In genomic region chr4:133195014-133195413, GRCm38 (mm10) we compare ENCODE assay signal across 37 mouse cellular contexts. TPM values are rescaled to one million over a fixed set of nuclear protein-coding genes. Genes with fewer than 3 reads are reported as not detected.
"Had no signal": no experiment of that assay in that cellular context is flagged by ENCODE, and none has a peak within 500 bp of the region (broad histone marks: within the 10 kb centered on the region; RNA-seq: fewer than 3 reads in every experiment).

No protein-coding gene starts in this region.

- H3K9me3 ChIP-seq: heart, embryonic 10.5 days; heart, embryonic 12.5 days; heart, embryonic 13.5 days; heart, embryonic 15.5 days; hindbrain, embryonic 10.5 days; hindbrain, embryonic 12.5 days; hindbrain, embryonic 13.5 days; hindbrain, embryonic 15.5 days; intestine, embryonic 15.5 days; kidney, embryonic 15.5 days had no signal

- DNase-seq: heart, postnatal 10 days; heart, postnatal 14 days; heart, postnatal 36 days; heart, postnatal 4 days; kidney, adult 11 months; kidney, adult 18-20 months; kidney, adult 2 months; kidney, adult 8-10 months; kidney, adult 9 months; kidney, postnatal 10 days; kidney, postnatal 14 days; kidney, postnatal 25 days; kidney, postnatal 36 days; kidney, postnatal 4 days; layer of hippocampus, adult 9-11 months; layer of hippocampus, postnatal 36 days had no signal

- H3K27me3 ChIP-seq: heart, embryonic 12.5 days; heart, embryonic 13.5 days; heart, embryonic 15.5 days; hindbrain, embryonic 13.5 days; hindbrain, embryonic 15.5 days; intestine, embryonic 15.5 days; kidney, embryonic 15.5 days had no signal

- H3K4me2 ChIP-seq: heart, embryonic 11.5 days; heart, embryonic 12.5 days; heart, embryonic 13.5 days; heart, embryonic 15.5 days; hindbrain, embryonic 12.5 days; hindbrain, embryonic 13.5 days; hindbrain, embryonic 15.5 days; intestine, embryonic 15.5 days; kidney, embryonic 15.5 days had no signal

- H3K4me3 ChIP-seq: heart, embryonic 10.5 days; heart, embryonic 12.5 days; heart, embryonic 13.5 days; heart, embryonic 15.5 days; hindbrain, embryonic 10.5 days; hindbrain, embryonic 12.5 days; hindbrain, embryonic 13.5 days; hindbrain, embryonic 15.5 days; intestine, embryonic 15.5 days; kidney, embryonic 15.5 days; layer of hippocampus, adult 2 months had no signal

- H3K27ac ChIP-seq: heart, embryonic 10.5 days; heart, embryonic 13.5 days; heart, embryonic 15.5 days; hindbrain, embryonic 10.5 days; hindbrain, embryonic 12.5 days; hindbrain, embryonic 13.5 days; hindbrain, embryonic 15.5 days; hindbrain, postnatal 0 days; intestine, embryonic 15.5 days; kidney, postnatal 0 days had no signal

- ATAC-seq: hindbrain, embryonic 16.5 days; hindbrain, postnatal 0 days; inflammation-experienced regulatory T-cells, adult 6 months; intestine, embryonic 15.5 days; intestine, embryonic 16.5 days; intestine, postnatal 0 days had no signal

- H3K9ac ChIP-seq: heart, embryonic 12.5 days; heart, embryonic 13.5 days; heart, embryonic 15.5 days; hindbrain, embryonic 12.5 days; hindbrain, embryonic 13.5 days; hindbrain, embryonic 15.5 days; intestine, embryonic 15.5 days; kidney, embryonic 15.5 days had no signal

RNA-seq across cellular contexts. Expression of gene Cd164l2, which starts 16.9 kb away (rescaled TPM):
- polyA plus RNA-seq: heart, embryonic 16.5 days; inflammation-experienced regulatory T-cells, adult 6 months had no signal

RNA-seq across cellular contexts. Expression of gene Gpr3, which starts 17.3 kb away (rescaled TPM):
- polyA plus RNA-seq: inflammation-experienced regulatory T-cells, adult 6 months; intestine, embryonic 14.5 days; intestine, postnatal 0 days; kidney, embryonic 14.5 days had no signal
